Mouse (Mus musculus): ENCODE data around the gene Mef2d.

Mef2d gene

GRCm38 (mm10) chr3:88138336-88139242, 3.6 kb upstream of the Mef2d start:
- peak; percentile 94 for DNase-seq

GRCm38 (mm10) chr3:88139243-88140177, 2.7 kb upstream of the Mef2d start:
- no peak for DNase-seq

GRCm38 (mm10) chr3:88140178-88140902, 1.8 kb upstream of the Mef2d start:
- DNase-seq: peak; percentile 76

GRCm38 (mm10) chr3:88140903-88141430, 1.2 kb upstream of the Mef2d start:
- DNase-seq: no peak

- DNase-seq: peak; percentile 49
These were observed 759 bp upstream of the Mef2d start for GRCm38 (mm10) chr3:88141439-88141786.

GRCm38 (mm10) chr3:88142546-88142915, 359 bp downstream of the Mef2d start:
- DNase-seq: no peak

GRCm38 (mm10) chr3:88142916-88143771, 972 bp downstream of the Mef2d start:
- DNase-seq: peak; percentile 75

- no peak for DNase-seq
These were observed 1.9 kb downstream of the Mef2d start for GRCm38 (mm10) chr3:88143961-88144486.

- DNase-seq: no peak
These were observed 2.7 kb downstream of the Mef2d start for GRCm38 (mm10) chr3:88144648-88145410.

GRCm38 (mm10) chr3:88145411-88145782, 3.2 kb downstream of the Mef2d start:
- no peak for DNase-seq

- DNase-seq: no peak
These were observed 3.8 kb downstream of the Mef2d start for GRCm38 (mm10) chr3:88145952-88146351.

GRCm38 (mm10) chr3:88146376-88147112, 4.4 kb downstream of the Mef2d start:
- DNase-seq: no peak

GRCm38 (mm10) chr3:88147444-88147843, 5.3 kb downstream of the Mef2d start:
- no peak for DNase-seq

GRCm38 (mm10) chr3:88147866-88148265, 5.7 kb downstream of the Mef2d start:
- DNase-seq: no peak

GRCm38 (mm10) chr3:88148354-88148753, 6.2 kb downstream of the Mef2d start:
- DNase-seq: no peak

GRCm38 (mm10) chr3:88148776-88149509, 6.8 kb downstream of the Mef2d start:
- no peak for DNase-seq

- no peak for DNase-seq
These were observed 7.4 kb downstream of the Mef2d start for GRCm38 (mm10) chr3:88149510-88149974.

GRCm38 (mm10) chr3:88150061-88150998, 8.2 kb downstream of the Mef2d start:
- DNase-seq: no peak
